Mouse (Mus musculus): ENCODE results near the gene Llgl2.
A peak's percentile ranks its signal among the peaks of the same experiment; 100 is the strongest.

Llgl2 gene

GRCm38 (mm10) chr11:115823774-115824740 lies at the start of gene Llgl2:
Llgl2 (plus strand) TSS chr11:115824049.
- peak; percentile 84 for DNase-seq (ENCODE audit: low read depth, low spot score)

DNA sequence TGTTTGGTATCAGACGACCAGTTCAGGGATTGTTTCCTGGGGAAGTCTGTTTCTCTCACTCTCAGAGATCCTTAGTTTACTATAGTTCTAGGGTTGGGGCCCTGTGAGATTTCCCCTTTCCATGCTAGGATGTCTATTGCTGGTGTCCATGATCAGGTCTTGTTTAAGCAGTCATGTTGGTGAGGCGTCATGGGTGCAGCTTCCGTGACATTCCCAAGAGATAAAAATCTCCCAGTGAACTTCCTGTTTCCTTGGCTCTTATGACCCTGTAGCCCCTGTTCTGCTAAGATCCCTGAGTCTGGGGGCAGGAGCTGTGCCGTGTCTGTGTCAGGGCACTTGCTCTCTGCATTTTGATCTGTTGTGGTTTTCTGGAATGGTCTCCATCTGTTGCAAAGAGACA lies 49.2 kb upstream of the Llgl2 start:
- no peak for DNase-seq (ENCODE audit: low read depth, low spot score)

DNA sequence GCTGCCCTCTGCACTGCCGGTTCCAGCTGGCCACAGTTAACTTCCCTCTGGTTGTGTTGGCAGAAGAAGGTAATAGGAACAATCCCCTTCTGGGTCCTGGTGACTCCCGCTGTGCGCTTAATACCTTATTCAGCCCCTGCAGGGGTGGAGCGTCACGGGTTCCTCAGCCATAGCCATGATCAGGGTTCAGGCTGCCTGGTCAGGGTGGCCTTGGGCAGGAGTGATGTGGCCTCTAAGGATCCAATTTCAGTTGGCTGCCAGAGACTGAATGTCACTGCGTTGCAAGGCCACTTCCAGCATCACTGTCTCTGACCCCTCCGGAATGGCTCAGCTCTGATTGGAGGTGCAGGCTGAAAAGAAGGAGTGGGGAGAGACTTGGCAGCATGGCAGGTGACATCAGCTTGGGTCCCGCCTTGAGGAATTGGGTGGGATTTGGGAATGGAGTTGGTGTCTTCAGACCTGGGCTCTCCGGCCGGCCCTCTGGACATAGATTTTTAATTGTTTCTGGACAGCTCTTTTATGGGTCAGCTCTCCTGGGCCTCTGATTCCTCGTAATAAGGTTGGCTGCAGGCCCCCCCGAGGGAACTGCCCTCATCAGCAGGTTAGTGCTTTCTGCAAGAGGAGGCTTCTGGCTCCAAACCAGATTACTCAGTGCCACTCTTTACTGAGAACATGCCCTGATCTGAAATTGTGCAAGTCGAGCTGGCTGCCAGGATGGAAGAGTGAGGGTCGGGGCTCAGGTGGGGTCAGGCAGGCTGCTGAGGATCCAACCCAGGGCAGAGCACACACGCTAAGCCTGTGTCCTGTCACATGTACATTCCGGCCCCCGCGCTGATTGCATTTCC lies 47.8 kb upstream of the Llgl2 start:
- DNase-seq (ENCODE audit: low read depth, low spot score) = no peak

- DNase-seq (ENCODE audit: low read depth, low spot score) = no peak
Measured at GRCm38 (mm10) chr11:115776954-115777353, 46.9 kb upstream of the Llgl2 start.

DNA sequence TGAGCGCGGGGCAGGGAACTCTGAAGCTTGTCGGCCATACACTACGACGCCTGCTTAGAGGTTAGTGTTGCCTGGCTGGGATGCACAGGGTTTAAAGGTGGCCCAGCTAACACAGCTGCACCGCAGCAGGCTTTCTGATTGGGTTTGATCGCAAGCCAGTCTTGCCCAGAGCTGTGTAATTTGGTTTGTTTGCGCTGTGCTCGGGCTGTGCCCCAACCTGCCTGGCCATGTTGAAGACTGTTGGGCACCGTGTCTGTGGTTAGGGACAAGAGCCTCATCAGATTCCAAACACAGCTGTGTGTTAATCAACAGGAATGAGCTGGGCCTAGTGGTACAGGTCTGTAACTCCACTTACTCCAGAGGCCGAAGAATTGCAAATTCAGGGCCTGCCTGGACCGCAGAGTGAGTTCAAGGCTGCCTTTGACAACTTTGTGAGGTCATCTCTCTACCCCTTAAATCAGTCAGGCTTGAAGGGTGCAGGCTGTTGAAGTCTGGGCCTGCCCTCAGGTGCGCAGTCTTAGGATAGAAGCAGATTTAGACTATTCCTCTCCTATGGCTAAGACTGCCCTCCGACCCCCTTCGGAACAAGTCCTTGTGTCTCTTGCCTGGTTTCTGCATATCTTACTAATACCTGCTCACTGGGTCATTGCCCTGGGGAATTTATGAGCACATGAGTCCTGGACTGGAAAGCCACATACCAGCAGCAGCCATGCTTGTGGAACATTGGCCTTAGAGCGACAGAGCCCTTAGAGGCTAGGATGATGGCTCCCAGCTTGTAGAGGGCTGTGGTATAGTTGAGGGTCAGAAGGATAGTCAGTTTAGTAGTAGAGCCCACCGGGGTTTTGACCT lies 46.1 kb upstream of the Llgl2 start:
- no peak for DNase-seq (ENCODE audit: low read depth, low spot score)

- peak; percentile 79 for DNase-seq (ENCODE audit: low read depth, low spot score)
Measured at GRCm38 (mm10) chr11:115779038-115779571, 44.7 kb upstream of the Llgl2 start.

DNA sequence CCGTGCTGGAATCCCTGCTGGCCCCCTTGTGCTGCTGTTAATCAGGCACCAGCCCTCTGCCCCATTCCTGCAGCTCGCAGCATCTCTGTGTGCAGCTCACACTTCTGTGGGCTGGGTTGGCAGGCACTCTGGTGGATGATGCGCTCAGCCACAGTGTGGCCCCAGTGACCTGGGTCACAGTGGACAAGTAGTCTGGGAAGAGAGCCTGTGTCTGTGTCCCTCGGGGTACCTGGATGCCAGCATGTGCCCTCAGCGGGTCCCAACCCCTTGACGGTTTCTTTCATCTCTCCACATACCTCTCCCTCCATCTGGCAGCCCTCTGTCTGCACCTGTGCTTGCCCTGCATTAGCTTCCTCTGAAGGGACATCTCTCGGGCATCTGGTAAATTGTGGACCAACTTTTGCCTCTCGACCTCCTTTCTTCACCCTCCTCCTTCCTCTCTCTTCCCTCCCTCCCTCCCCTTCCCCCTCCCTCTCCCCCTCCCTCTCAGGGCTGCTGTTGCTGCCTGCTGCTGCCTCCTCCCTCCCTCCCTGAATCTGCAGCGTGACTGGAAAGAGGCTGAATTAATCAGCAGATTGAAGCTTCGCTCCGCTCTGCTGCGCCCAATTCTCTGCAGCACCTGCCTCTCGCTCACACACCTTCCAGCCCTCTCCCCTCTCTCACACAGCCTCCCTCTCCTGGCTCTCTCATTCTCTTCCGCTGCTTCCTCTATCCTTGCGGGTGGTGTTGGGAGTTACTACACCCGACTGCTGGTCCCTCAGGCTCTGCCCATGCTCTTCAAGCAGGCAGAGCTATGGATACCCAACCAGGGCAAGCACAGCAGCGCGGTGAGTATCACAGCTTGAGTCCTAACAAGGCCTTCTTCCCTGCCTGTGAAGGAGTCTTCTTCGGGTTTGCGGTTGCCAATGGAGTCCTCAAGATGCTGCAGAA lies 43.4 kb upstream of the Llgl2 start:
- DNase-seq (ENCODE audit: low read depth, low spot score) = peak; percentile 59

- no peak for DNase-seq (ENCODE audit: low read depth, low spot score)
Measured at GRCm38 (mm10) chr11:115786473-115786872, 37.4 kb upstream of the Llgl2 start.

GRCm38 (mm10) chr11:115789787-115790186 lies 34.1 kb upstream of the Llgl2 start:
- no peak for DNase-seq (ENCODE audit: low read depth, low spot score)

DNA sequence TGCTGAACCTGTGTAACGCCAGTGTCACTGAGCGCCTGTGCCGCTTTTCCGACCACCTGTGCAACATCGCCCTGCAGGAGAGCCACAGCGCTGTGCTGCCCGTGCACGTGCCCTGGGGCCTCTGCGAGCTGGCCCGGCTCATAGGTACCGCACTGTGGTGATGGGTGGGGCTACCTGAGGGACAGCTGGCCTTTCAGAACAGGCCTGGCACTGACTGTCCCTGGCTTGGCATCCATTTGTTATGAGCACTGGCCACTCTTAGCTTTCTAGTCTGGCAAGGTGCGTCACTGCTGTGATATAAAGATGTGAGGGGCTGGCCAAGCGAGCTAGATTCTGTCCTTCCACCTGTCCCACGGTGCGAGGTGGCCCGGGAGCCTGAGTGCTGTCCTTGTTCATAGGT lies 31.9 kb upstream of the Llgl2 start:
- DNase-seq (ENCODE audit: low read depth, low spot score) = no peak

DNA sequence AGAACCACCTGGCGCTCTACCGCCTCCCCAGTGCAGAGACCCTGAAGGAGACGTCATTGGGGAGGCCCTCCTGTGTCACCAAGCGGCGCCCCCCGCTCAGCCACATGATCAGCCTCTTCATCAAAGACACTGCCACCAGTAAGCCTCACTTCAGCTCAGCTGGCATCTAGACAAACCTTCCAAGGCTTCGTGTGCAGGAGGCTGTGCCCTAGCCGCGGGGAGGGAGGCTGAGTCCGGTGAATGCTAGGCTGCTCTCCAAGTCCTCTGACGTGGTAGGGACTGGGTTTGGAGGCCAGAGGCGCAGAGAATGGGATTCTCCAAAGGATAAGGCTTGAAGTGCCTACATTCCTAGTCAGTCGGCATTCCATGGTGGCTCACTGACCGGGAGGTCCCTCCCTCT lies 31.5 kb upstream of the Llgl2 start:
- no peak for DNase-seq (ENCODE audit: low read depth, low spot score)

DNA sequence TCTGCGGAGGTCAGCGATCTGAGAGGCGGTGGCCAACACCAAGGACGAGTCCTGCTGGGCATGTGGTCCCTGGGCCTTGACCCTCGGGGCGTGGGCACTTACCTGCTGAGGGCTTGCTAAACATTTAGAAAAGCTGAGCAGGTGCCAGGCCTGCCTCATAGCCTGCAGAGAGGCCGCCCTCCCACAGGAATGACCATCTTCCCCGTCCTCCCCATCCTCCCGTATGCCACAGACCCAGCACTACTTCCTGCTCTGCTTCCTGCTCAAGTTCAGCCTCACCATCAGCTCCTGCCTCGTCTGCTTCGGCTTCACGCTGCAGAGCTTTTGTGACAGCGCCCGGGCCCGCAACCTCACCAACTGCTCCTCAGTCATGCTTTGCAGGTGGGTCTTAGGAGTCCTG lies 27.0 kb upstream of the Llgl2 start:
- DNase-seq (ENCODE audit: low read depth, low spot score) = no peak

DNA sequence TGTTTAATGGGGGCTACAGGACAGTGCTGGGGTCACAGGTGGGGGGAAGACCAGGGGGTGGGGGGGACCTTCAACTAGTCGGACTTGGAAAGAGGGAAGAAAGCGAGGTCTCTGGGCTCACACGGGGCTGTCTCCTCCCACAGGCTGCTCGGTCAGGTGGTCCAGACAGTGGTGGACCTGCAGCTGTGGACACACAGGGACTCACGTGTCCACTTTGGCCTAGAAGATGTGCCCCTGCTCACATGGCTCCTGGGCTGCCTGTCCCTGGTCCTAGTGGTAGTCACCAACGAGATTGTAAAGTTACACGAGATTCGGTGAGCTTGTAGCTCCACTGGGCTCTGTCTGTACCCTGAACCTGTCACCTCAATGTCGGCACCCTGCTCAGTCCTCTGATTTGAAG lies 26.2 kb upstream of the Llgl2 start:
- no peak for DNase-seq (ENCODE audit: low read depth, low spot score)

GRCm38 (mm10) chr11:115800981-115801380 lies 22.9 kb upstream of the Llgl2 start:
- no peak for DNase-seq (ENCODE audit: low read depth, low spot score)

DNA sequence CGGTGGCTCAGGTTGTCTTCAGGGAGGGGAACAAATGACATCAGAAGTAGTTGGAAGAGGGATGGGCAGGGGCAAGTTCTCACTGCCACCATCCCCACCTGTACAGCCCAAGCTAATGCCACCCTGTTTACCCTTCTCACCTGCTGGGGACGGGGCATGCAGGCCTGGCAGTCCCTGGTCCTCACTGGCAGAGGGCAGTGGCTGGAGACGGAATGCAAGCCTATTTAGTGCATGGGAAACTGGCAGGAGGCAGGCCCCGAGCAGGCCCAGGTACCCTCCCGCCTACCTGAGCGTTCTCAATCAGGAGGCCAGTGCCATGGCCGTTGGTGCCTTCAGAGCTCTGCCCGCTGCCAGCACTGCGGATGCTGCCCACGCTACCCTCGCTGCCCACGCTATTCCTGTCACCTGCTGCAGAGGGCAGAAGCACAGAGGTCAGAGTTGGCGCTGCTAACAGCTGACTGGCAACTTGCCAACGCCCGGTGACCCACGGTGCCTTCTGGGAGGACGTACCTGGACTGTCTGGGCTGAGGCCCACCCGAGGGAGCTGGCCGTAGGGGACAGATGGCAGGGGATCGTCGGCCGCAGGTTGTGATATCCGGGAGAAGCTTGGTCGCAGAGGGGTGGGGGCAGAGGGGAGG lies 20.7 kb upstream of the Llgl2 start:
- no peak for DNase-seq (ENCODE audit: low read depth, low spot score)

- DNase-seq (ENCODE audit: low read depth, low spot score) = no peak
Measured at GRCm38 (mm10) chr11:115805005-115805404, 18.8 kb upstream of the Llgl2 start.

DNA sequence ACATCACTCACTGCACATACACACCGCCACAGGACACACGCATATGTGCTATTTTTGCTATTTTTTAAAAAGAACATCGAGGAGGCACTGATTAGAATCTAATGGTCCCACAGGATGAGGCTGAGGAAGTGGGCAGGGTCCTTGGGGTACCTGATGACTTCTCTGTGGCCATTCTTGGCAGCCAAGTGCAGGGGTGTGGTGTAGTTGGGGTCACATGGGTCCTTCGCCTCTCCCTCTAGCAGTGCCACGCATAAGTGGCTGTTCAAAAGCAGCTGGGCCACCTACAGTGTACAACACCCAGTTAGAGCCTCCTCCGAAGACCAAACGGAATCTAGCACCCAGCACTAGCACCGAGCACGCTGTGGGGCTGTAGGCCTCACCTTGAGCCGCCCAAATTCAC lies 17.7 kb upstream of the Llgl2 start:
- DNase-seq (ENCODE audit: low read depth, low spot score) = no peak

GRCm38 (mm10) chr11:115807306-115807705 lies 16.5 kb upstream of the Llgl2 start:
- DNase-seq (ENCODE audit: low read depth, low spot score) = no peak

- no peak for DNase-seq (ENCODE audit: low read depth, low spot score)
Measured at GRCm38 (mm10) chr11:115807971-115808370, 15.9 kb upstream of the Llgl2 start.
